Mouse (Mus musculus): ENCODE data around the gene Rusc2. TPM values are rescaled to one million over a fixed set of nuclear protein-coding genes. Genes with fewer than 3 reads are reported as not detected.
A peak's percentile ranks its signal among the peaks of the same experiment; 100 is the strongest.

Gene Rusc2
- 55.0 and 68.9 TPM in 2 replicates for polyA plus RNA-seq (2016; fragmentation: Nextera tagmentation; extraction: Ambion mirVana)

DNA sequence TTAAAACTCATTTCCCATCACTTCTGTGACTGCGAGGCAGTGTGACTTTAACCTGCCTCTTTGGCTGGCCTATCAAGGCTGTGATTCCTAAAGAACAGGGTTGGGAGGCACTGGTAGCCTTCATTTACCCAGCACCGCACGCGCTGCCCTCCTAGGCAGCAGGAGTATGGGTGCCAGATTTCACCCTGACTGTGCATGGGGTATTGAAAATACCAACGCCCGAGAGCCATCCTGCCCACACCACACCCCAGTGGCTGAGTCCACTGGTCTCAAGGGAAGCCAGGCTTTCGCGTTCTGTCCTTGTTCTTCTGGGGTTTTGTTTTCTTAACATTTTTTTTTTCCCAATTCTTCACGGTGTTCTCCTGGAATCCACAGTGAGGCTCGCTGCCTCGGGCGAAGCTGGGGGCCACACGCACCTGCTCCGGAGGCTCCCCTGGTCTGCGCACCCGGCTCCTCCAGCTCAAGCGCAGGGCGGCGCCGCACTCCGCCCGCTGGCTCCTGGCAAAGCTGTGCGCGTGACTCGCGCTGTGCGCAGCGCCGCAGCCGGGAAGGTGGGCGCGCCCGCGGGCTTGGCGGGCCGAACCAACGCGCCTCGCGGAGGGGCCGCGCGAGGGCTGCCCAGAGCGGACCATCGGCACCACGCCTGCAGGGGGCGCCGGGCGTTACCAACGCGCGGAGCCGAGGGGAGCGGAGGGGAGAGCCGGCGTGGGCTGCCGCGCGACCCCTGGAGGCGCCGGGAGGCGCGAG is at the start of gene Rusc2:
TSS of gene Rusc2 (plus strand) at position 572 of the 747 bp plus-strand sequence.
- Histone ChIP-seq H3K4me1 (peaks cover 17% of the 10 kb centered on the region), H3K9ac (peak within 1 kb of the TSS; percentile 88), H3K4me3 (peak within 1 kb of the TSS; percentile 71), H3K27ac (peak within 1 kb of the TSS; percentile 76), H3K27me3 (no peaks in the 10 kb centered on the region; the same call in 1 of the 2 replicates), H3K9me3 (replicated peaks) (no peaks in the 10 kb centered on the region), H3K36me3 (no peaks in the 10 kb centered on the region), H3K4me2 (replicated peaks) (peak within 1 kb of the TSS; percentile 86)
- peak; percentile 93 for ATAC-seq (ENCODE audit: low FRiP score)
- WGBS, result 1% methylated on average over 49 of the region's 63 CpGs

DNA sequence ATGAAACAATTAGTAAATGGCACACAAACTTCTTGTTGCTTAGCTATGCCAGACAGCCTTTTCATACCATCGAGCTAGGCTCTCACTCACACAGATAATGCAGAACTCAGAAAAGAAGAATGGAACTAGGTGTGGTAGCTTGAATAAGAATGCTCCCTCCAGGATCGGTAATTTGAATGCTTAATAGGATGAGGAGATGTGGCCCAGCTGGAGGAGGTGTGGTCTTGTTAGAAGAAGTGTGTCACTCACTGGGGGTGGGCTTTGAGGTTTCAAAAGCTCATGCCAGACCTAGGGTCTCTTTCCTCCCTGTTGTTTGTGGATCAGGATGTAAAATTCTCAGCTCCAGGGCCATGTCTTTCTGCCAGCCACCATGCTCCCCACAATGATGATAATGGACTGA is 47.0 kb upstream of the Rusc2 start:
- Histone ChIP-seq H3K4me1 (no peaks in the 10 kb centered on the region), H3K4me3 (no peak overlapping the region), H3K4me2 (replicated peaks) (no peak overlapping the region), H3K27me3 (no peaks in the 10 kb centered on the region), H3K9me3 (replicated peaks) (peaks cover 7% of the 10 kb centered on the region; the same call in 1 of the 2 replicates), H3K36me3 (no peaks in the 10 kb centered on the region), H3K9ac (no peak overlapping the region), H3K27ac (no peak overlapping the region)
- no peak for ATAC-seq (ENCODE audit: low FRiP score)
- 45% methylated on average over 2 of the region's 2 CpGs for WGBS

DNA sequence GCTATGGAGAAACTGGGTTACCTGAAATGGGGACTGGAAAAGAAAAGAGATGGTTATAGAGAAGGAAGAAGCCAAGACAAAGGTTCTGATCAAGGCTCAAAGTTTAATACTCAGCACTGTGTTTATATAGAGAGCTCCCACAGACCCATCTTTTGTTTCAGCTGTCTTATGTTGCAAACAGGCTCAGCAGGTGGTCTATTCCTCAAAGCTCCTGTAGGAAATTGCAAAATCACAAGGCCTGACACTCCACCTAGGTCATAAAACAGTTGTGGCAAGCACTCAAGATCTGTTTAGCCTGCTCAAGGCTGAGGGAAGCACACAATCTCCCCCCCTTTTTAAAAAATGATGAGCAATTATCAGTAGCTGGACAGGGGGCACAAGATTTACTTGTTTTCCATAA is 45.6 kb upstream of the Rusc2 start:
- Histone ChIP-seq H3K9ac (no peak overlapping the region), H3K27ac (no peak overlapping the region), H3K9me3 (replicated peaks) (peaks cover 7% of the 10 kb centered on the region; the same call in 1 of the 2 replicates), H3K4me1 (no peaks in the 10 kb centered on the region), H3K4me2 (replicated peaks) (no peak overlapping the region), H3K36me3 (no peaks in the 10 kb centered on the region), H3K27me3 (no peaks in the 10 kb centered on the region), H3K4me3 (no peak overlapping the region)
- ATAC-seq (ENCODE audit: low FRiP score), result no peak

DNA sequence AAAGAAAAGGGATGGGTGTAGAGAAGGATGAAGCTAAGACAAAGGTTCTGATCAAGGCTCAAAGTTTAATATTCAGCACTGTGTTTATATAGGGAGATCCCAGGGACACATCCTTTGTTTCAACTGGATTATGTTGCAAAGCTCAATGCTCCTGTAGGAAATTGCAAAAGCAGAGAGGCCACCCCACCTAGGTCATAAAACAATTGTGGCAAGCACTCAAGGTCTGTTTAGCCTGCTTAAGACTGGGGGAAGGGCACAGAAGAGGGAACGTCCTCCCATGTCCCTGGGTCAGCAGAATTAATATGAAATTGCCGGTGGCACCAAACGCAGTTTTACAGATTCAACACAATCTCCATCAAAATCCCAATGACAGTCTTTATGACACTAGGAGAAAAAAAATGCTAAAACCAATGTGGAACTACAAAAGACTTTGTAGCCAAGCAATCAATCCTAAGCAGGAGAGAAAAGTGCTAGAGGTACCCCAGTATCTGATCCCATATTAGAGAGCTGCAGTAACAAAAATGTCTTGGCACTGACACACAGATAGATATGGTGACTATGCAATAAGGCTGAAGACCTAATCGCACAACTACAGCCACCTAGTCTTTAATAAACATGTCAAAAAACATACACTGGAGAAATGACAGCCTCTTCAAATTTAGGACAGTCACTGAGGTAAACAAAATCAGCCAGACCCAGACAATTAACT is 41.5 kb upstream of the Rusc2 start:
- H3K4me2 ChIP-seq (replicated peaks), result no peak overlapping the region
- H3K9me3 ChIP-seq (replicated peaks), result peaks cover 7% of the 10 kb centered on the region; the same call in 1 of the 2 replicates
- no peak for ATAC-seq (ENCODE audit: low FRiP score)
- 81% methylated on average over 4 of the region's 4 CpGs for WGBS
- H3K9ac ChIP-seq, result no peak overlapping the region
- H3K27ac ChIP-seq, result no peak overlapping the region
- H3K4me3 ChIP-seq, result no peak overlapping the region
- no peaks in the 10 kb centered on the region for H3K36me3 ChIP-seq
- H3K4me1 ChIP-seq, result no peaks in the 10 kb centered on the region
- H3K27me3 ChIP-seq, result no peaks in the 10 kb centered on the region

DNA sequence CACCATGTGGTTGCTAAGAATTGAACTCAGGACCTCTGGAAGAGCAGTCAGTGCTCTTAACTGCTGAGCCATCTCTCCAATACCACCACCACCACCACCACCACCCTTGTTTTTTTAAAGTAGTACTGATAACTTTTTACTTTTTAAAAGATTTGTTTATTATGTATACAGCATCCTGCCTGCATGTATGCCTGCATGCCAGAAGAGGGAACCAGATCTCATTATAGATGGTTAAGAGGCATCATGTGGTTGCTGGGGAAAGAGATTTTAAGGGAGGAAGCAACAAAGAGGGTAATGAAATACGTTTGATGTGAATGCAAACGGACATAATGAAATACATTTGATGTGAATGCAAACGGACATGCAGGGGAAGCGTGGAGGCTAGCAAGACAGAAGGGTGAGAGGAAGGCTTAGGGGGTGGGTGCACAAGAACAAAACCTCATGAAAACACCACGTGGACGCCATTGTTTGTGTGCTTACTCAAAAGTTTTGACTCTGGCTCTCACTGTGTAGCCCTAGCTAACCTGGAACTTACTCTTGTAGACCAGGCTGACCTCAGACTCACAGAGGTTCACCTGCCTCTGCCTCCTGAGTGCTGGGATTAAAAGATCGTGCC is 40.4 kb upstream of the Rusc2 start:
- peaks cover 2% of the 10 kb centered on the region; the same call in 1 of the 2 replicates for H3K9me3 ChIP-seq (replicated peaks)
- WGBS, result 46% methylated on average over 7 of the region's 7 CpGs
- no peak for ATAC-seq (ENCODE audit: low FRiP score)

DNA sequence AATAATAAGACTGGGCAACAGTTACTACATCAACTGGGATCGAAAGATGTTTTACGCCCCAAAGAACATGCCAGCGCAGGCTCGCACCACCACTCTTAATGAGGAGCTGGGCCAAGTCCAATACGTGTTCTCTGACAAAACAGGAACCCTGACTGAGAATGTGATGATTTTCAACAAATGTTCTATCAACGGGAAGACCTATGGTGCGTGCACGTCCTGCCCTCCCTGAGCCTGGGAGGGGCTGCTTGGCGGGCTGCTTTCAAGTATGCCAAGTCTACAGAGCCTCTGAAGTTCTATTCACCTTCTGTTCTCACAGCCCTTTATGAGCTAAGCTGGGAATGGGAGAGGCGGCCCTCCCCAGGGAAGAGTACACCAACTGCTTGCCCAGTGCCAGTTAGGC is 39.3 kb upstream of the Rusc2 start:
- H3K9me3 ChIP-seq (replicated peaks), result no peaks in the 10 kb centered on the region
- H3K27ac ChIP-seq, result no peak overlapping the region
- H3K4me1 ChIP-seq, result no peaks in the 10 kb centered on the region
- H3K27me3 ChIP-seq, result no peaks in the 10 kb centered on the region
- no peaks in the 10 kb centered on the region for H3K36me3 ChIP-seq
- no peak for ATAC-seq (ENCODE audit: low FRiP score)
- 90% methylated on average over 10 of the region's 10 CpGs for WGBS
- no peak overlapping the region for H3K4me3 ChIP-seq
- H3K4me2 ChIP-seq (replicated peaks), result no peak overlapping the region
- H3K9ac ChIP-seq, result no peak overlapping the region

More for the DNA sequence above, 40.4 kb upstream of the Rusc2 start:
- Histone ChIP-seq H3K4me3 (no peak overlapping the region), H3K27me3 (no peaks in the 10 kb centered on the region), H3K4me2 (replicated peaks) (no peak overlapping the region), H3K27ac (no peak overlapping the region), H3K4me1 (no peaks in the 10 kb centered on the region), H3K36me3 (no peaks in the 10 kb centered on the region), H3K9ac (no peak overlapping the region)

DNA sequence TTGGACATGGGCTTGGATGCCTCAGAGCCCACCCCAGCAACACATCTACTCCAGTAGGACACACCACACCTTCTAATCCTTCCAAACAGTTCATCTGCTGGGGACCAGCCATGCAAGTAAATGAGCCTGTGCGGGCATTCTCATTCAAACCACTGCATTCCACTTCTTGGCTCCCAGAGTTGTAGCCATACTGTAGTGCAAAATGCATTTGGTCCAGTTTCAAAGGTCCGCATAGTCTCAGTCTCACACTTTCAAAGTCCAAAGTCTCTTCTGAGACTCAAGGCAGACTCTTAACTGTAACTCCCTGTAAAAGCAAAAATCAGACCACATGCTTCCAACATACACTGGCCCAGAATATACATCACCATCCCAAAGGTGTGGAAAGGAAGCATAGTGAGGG is 36.8 kb upstream of the Rusc2 start:
- Histone ChIP-seq H3K4me1 (no peaks in the 10 kb centered on the region), H3K27ac (no peak overlapping the region), H3K4me2 (replicated peaks) (no peak overlapping the region), H3K9me3 (replicated peaks) (no peaks in the 10 kb centered on the region), H3K9ac (no peak overlapping the region), H3K27me3 (no peaks in the 10 kb centered on the region), H3K36me3 (no peaks in the 10 kb centered on the region), H3K4me3 (no peak overlapping the region)
- ATAC-seq (ENCODE audit: low FRiP score), result no peak
- WGBS, result 96% methylated on average over 2 of the region's 2 CpGs

DNA sequence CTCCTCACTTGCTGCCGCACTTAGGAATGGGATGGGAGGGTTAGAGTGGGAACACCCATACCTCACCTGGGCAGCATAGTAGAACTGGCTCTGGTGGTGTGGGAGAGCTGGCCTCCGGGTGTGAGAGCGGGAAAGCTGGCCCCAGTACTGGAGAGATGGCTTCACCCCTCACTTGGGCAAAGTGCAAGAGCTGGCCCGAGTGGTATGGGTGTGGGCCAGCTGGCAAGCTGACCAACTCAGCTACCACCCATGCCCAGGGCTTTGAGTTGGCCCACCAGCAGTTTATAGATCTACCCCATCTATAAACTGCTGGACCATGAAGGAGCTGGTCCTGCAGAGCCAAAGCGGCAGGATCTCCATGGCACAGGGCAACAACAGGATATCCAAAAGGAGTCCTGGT is 32.6 kb upstream of the Rusc2 start:
- Histone ChIP-seq H3K27ac (no peak overlapping the region), H3K4me1 (no peaks in the 10 kb centered on the region), H3K36me3 (no peaks in the 10 kb centered on the region), H3K27me3 (no peaks in the 10 kb centered on the region), H3K4me3 (no peak overlapping the region), H3K4me2 (replicated peaks) (no peak overlapping the region), H3K9ac (no peak overlapping the region), H3K9me3 (replicated peaks) (no peaks in the 10 kb centered on the region)
- 85% methylated on average over 5 of the region's 5 CpGs for WGBS
- ATAC-seq (ENCODE audit: low FRiP score), result no peak

DNA sequence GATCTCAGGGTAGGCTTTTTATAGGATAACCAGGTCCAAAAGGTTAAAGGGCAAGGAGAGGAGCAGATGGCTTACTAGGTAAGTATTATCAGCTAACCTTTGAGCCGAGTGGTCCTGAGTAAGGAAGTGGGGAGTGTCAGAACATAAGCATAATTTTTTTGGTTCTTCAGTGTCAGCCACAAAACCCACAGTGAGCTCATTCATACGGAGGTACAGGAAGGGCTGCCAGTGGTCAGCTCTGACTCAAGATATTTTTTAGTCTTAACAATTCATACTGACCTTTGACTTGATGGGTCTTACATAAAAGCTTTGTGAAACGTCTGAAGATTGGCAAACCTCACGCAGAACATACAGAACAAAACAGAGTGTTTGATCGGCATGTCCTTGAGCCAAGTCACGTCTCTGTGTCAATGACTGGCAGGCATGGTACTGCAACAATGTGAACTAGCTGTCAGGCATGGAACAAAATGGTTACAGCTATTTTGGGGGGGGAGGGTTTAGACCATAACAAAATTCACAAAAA is 31.7 kb upstream of the Rusc2 start:
- H3K9me3 ChIP-seq (replicated peaks), result no peaks in the 10 kb centered on the region
- no peak overlapping the region for H3K27ac ChIP-seq
- no peak for ATAC-seq (ENCODE audit: low FRiP score)
- WGBS, result 82% methylated on average over 6 of the region's 6 CpGs
- no peaks in the 10 kb centered on the region for H3K27me3 ChIP-seq
- H3K4me3 ChIP-seq, result no peak overlapping the region
- no peaks in the 10 kb centered on the region for H3K36me3 ChIP-seq
- H3K9ac ChIP-seq, result no peak overlapping the region
- no peaks in the 10 kb centered on the region for H3K4me1 ChIP-seq
- no peak overlapping the region for H3K4me2 ChIP-seq (replicated peaks)

DNA sequence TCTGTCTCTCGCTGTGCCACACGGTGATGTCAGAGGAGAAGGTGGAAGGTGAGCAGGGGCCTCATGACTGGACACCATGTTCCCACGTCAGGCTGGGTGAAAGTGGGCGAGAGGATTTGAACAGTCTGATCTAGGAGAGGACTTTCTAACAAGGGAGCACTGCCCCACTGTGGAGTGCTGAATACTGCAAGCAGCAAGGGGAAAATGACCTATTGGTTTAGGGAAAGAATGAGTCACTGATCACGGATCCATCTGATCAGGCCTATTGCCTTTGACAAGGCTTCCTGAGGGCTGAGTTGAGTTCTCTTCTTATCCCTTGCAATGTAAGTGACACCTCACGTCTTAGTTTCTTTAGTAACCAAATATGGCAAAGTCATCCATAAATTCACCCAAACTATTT is 28.1 kb upstream of the Rusc2 start:
- no peaks in the 10 kb centered on the region for H3K36me3 ChIP-seq
- no peak overlapping the region for H3K27ac ChIP-seq
- H3K4me1 ChIP-seq, result no peaks in the 10 kb centered on the region
- no peak overlapping the region for H3K9ac ChIP-seq
- H3K4me3 ChIP-seq, result no peak overlapping the region
- no peaks in the 10 kb centered on the region for H3K27me3 ChIP-seq
- ATAC-seq (ENCODE audit: low FRiP score), result no peak
- H3K4me2 ChIP-seq (replicated peaks), result no peak overlapping the region
- 85% methylated on average over 6 of the region's 6 CpGs for whole genome bisulfite sequencing
- no peaks in the 10 kb centered on the region for H3K9me3 ChIP-seq (replicated peaks)

DNA sequence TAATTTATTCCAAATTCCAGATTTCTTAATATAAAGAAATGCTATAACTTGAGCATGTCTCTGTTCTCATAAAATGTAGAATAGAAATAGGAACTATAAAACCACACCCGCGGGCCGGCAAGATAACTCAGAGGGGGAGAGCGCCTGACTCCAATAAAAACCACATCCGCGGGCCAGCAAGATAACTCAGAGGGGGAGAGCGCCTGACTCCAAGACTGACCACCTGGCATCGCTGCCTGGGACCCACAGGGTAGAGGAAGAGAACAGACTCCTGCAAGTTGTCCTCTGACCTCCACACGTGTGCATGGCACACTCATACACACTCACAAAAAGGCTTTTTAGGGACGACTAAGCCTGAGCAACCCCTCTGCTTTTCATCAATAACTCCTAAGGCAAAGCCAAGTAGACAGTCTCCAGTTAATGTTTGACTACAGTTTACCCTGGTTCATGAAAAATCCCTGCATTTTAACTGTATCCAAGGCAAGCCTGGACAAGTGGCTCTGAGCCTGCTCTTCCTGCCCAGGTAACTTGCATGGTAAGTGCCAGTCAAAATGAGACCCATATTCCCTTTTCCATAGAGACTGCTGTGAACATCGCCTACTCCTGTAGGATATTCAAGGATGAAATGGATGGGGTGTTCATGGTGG is 16.7 kb upstream of the Rusc2 start:
- Histone ChIP-seq H3K4me1 (no peaks in the 10 kb centered on the region), H3K4me3 (no peak overlapping the region), H3K36me3 (no peaks in the 10 kb centered on the region), H3K27ac (no peak overlapping the region), H3K27me3 (no peaks in the 10 kb centered on the region), H3K9me3 (replicated peaks) (no peaks in the 10 kb centered on the region), H3K9ac (no peak overlapping the region), H3K4me2 (replicated peaks) (no peak overlapping the region)
- WGBS, result 90% methylated on average over 11 of the region's 11 CpGs
- no peak for ATAC-seq (ENCODE audit: low FRiP score)

DNA sequence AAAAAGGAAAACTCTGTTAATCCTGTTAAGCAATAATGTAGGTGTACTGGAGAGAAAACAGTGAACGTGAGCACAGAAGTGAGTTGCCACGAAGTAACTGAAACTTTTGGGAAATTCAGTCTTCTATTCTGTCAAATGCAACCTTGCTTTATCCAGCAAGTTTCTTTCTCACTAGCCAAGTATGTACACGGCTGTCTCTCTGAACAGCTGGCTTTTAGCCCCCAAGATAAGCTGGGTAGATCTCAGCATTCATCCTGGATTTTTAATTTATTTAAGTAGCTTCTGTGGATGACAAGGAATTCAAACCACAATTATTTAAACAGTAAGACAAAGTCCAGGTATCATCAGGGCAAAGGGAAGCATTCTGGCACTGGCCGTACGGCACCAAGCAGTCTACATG is 14.5 kb upstream of the Rusc2 start:
- Histone ChIP-seq H3K9ac (no peak overlapping the region), H3K4me3 (no peak overlapping the region), H3K27me3 (no peaks in the 10 kb centered on the region), H3K36me3 (no peaks in the 10 kb centered on the region), H3K4me2 (replicated peaks) (no peak overlapping the region), H3K27ac (no peak overlapping the region), H3K9me3 (replicated peaks) (no peaks in the 10 kb centered on the region), H3K4me1 (no peaks in the 10 kb centered on the region)
- no peak for ATAC-seq (ENCODE audit: low FRiP score)
- WGBS, result 88% methylated on average over 5 of the region's 5 CpGs

Data from hindbrain, embryonic 12.5 days (tissue).